Mouse (Mus musculus) cortical plate, adult 2 months (tissue): ENCODE measurements around the gene Slc10a7.

Experiments
- CTCF ChIP-seq: fragments of 200-500 bp; IDR thresholded peaks from 2 replicates; pipeline ENCODE4 v1.5.1; 2011; ENCODE audit warnings: mild to moderate bottlenecking, control low read depth, low read length; ENCODE audit not compliant: insufficient read depth; ENCODE audit errors: extremely low read depth
- POLR2A ChIP-seq: fragments of 200-500 bp; IDR thresholded peaks from 2 replicates; pipeline ENCODE4 v1.6.1; 2011; ENCODE audit warnings: mild to moderate bottlenecking, low read length, control low read depth; ENCODE audit not compliant: insufficient read depth; ENCODE audit errors: extremely low read depth

- TF ChIP-seq CTCF (no peak), POLR2A (no peak)
These were observed 6.0 kb downstream of the Slc10a7 start for GRCm38 (mm10) chr8:78515132-78515531.
